Mouse (Mus musculus) fat pad, adult 2 months (tissue): ENCODE results near the gene Gm11020.

ENCODE experiments used
- DNase-seq: peaks from one replicate; pipeline ENCODE4 v3.0.0-alpha.2; 2011; ENCODE audit warnings: low read depth, low spot score; ENCODE audit errors: extremely low read depth

Gene Gm11020

DNA sequence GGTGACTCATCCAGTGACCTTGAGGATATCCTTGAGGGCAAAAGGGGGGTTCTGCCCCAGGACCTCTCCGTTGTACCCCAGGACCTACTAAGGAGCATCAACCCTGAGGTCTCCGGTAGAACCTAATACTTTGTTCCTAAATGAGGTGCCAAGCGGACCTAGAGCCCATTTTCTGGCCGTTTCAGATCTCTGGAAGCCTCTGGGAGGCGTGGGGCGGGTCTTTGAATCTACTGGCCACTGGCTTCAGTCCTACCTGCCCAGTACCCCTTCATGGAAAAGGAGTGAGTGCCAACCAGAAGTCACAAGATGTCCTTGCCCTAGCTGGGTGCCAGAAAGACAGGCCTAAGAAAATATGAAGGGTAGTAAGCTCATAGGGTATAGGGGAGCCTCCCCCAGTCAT, 20.3 kb downstream of the Gm11020 start:
- DNase-seq = no peak

- DNase-seq = no peak
Observed at GRCm38 (mm10) chr8:104342426-104342825, 21.1 kb downstream of the Gm11020 start.

- no peak for DNase-seq
Observed at GRCm38 (mm10) chr8:104343957-104344356, 22.6 kb downstream of the Gm11020 start.

- no peak for DNase-seq
Observed at GRCm38 (mm10) chr8:104344622-104345021, 23.3 kb downstream of the Gm11020 start.

DNA sequence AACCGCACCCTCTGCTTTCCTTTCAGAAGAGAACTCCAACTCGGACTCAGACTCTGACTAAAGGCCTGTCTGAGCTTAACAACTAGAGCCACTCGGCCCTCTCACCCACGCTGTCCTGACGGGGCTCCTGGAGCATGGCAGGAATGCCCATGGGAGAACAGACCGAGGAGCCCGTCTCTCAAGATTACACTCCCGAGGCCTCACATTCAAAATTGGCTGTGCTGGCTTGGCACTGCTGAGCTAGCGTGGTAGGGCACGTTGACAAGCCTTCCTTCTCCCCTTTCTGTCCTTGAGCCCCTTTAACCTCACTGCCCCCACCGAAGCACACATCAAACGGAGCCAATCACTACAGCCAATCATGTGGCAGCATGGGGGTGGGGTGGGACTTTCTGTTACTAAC, 25.3 kb downstream of the Gm11020 start:
- DNase-seq = no peak

GRCm38 (mm10) chr8:104348971-104349370, 27.6 kb downstream of the Gm11020 start:
- DNase-seq = no peak

- DNase-seq = no peak
Observed at GRCm38 (mm10) chr8:104350047-104350446, 28.7 kb downstream of the Gm11020 start.

DNA sequence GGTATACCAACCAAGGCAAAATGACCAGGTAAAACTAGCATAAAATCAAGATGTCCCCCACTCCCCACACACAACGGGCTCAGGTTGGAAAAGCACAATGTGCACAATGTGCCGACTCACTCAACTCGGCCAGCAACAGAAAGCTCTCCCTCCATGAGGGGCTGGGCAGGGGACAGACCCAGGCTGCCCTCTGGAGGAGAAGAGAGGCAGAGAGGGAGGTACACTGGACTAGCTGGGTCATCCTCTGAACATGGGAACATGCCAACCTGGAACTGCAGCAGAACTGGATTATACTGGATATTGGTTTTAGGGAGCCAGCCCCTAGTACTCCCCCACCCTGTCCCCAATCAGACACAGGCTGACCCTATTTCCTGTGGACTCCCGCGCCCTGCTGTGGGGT, 31.8 kb downstream of the Gm11020 start:
- no peak for DNase-seq

DNA sequence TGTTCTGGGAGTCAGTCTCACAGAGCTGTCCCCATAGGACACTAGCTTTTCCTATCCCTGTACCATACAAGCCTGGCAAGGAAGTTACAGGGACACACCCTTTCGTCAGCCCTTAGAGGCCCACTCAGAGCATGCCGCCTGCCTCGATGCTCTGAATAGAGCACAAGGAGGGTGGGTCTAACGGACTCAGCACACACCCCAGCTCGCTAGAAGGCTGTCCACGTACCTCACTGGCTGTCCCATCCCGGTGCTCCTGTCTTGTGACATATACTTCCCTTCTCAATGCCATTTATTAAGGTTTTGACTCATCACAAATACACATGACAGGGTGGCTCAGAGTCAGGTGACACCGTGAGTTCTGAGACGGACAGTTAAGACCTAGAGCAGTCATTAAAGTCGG, 33.1 kb downstream of the Gm11020 start:
- DNase-seq = no peak

DNA sequence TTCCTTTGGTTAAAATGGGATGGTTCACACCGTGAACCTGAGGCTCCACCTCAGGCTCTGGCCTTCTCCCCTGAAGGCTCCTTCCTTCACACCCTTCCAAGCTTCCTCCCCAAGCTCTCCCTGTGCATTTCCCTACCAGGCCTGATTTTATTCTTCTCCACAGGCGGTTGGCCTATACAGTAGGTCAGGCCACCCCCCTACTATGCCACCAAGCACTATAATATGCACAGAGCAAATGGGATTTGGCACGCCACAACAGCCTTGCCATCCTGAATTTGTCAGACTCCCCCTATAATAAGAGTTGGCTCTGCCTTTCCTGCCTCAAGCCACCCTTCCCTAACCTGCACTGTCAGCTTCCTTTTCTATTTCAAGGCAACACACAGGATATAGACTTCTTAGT, 37.3 kb downstream of the Gm11020 start:
- DNase-seq = no peak

- DNase-seq = no peak
Observed at GRCm38 (mm10) chr8:104359778-104360456, 38.5 kb downstream of the Gm11020 start.

DNA sequence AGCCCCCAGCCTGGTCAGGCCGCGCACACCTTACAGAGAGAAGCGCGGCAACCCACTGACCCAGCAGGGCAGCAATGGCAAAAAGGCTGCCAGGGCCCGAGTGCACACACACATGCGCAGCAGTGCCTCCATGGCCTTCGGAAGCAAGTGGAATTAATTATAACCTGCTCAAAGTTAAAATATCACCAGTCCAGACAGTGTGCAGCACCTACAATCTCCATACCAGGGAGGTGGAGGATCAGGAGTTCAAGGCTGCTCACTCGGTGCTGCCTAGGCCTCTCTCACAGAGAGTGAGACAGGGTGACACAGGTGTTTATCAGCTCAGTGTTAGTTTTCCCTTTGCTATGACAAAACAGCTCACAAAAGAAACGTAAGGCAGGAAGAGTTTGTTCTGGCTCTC, 44.3 kb downstream of the Gm11020 start:
- no peak for DNase-seq

DNA sequence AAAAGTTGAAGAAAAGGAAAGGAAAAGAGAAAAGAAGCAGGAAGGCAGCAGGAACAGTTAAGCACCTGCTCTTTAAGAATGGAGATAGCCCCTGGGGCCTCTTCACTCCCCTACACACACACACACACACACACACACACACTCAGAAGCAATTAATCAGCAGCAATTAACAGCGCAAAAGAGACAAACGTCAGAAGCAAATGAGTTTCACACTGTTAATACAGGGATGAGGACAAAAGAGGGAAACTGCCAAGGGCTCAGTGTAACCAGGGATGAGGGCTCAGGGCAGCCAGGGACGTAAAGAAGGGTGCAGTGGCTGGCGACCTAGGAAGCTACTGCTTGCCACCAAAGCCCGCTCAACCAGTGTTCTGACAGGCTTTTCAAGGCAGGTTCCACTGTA, 46.0 kb downstream of the Gm11020 start:
- DNase-seq = no peak

- no peak for DNase-seq
Observed at GRCm38 (mm10) chr8:104369591-104369990, 48.2 kb downstream of the Gm11020 start.

DNA sequence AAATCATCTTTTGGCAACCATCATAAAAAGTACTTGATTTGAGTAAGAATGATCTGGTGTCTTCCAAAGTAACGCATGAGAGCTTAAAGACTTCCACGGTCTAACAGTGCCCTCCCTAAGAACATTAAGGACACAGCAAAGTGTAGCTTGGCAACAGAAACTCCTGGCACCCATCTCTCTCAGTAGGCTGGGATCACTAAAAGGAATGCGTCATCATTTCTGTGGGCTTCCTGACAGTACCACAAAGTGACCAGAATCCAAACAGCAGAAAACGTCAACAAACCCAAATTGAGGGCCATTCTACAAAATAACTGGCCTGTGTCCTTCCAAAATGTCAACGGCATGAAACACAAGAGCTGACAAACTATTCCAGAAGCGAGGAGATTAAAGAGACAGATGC, 48.7 kb downstream of the Gm11020 start:
- DNase-seq = no peak

- no peak for DNase-seq
Observed at GRCm38 (mm10) chr8:104371121-104371520, 49.8 kb downstream of the Gm11020 start.
